Mouse (Mus musculus) ES-E14 (cell line): ENCODE results near the gene Dnah11.

Source experiments
- CHD2 ChIP-seq: IDR thresholded peaks from 2 replicates; pipeline ENCODE4 v1.6.1; 2014; ENCODE audit warnings: mild to moderate bottlenecking, low read depth, low read length, inconsistent platforms
- MAFK ChIP-seq: IDR thresholded peaks from 2 replicates; pipeline ENCODE4 v1.6.1; 2014; ENCODE audit warnings: mild to moderate bottlenecking, low read depth, low read length, inconsistent platforms; ENCODE audit not compliant: insufficient read depth
- ZC3H11A ChIP-seq: IDR thresholded peaks from 2 replicates; pipeline ENCODE4 v1.6.1; 2012; ENCODE audit warnings: low read depth, mild to moderate bottlenecking, inconsistent platforms, low read length, borderline replicate concordance
- ZNF384 ChIP-seq: IDR thresholded peaks from 2 replicates; pipeline ENCODE4 v1.6.1; 2012; ENCODE audit warnings: low read depth, low read length, inconsistent platforms

DNA sequence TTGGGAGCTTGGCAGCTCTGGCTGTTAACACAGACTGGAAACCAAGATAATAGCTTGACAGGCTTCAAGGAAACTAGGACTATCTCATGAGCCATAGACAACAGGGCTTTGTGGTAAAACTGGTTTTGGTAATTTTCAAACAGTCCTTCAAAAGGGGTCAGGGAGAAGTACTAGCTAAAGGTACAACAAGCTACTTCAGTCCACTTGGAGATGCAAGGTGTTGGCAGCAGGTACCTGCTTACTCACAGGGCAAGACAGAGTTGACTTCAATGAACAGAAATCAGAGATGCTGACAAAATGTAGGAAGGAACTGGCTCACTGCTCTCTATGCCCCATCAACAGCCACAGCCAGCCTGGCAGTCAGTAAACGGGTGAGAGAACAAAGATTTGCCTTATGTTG lies 14.1 kb downstream of the Dnah11 start:
- TF ChIP-seq ZNF384 (no peak), ZC3H11A (no peak), MAFK (no peak), CHD2 (no peak)
